Mouse (Mus musculus): Measurements from ENCODE around the gene Clasp1. TPM values are rescaled to one million over a fixed set of nuclear protein-coding genes. Genes with fewer than 3 reads are reported as not detected.

Clasp1 gene
- polyA plus RNA-seq, 1 experiment from 2014 or later, result 71.6 TPM

- Histone ChIP-seq H3K27ac (ENCODE audit: low read depth, low read length) (no peak overlapping the region), H3K4me2 (ENCODE audit: low read length) (no peak overlapping the region), H3K4me3 (ENCODE audit: low read depth, low read length) (no peak overlapping the region), H3K9me3 (replicated peaks; ENCODE audit: control insufficient read depth, low read length) (no peaks in the 10 kb centered on the region), H3K27me3 (replicated peaks; ENCODE audit: control insufficient read depth, insufficient read depth, low read length) (no peaks in the 10 kb centered on the region), H3K4me1 (ENCODE audit: control insufficient read depth, insufficient read depth, low read length) (no peaks in the 10 kb centered on the region), H3K9ac (ENCODE audit: low read length) (no peak overlapping the region), H3K36me3 (ENCODE audit: control insufficient read depth, insufficient read depth, low read length) (peaks cover 11% of the 10 kb centered on the region; the same call in 1 of the 2 replicates)
- DNase-seq (ENCODE audit: low spot score) (no peak), ATAC-seq (no peak)
- 90% methylated on average over 8 of the region's 8 CpGs for WGBS
Observed at GRCm38 (mm10) chr1:118399625-118400310, 10.9 kb downstream of the Clasp1 start.

- H3K4me2 ChIP-seq (ENCODE audit: low read length), result no peak overlapping the region
- DNase-seq (ENCODE audit: low spot score) (no peak), ATAC-seq (no peak)
- no peaks in the 10 kb centered on the region for H3K4me1 ChIP-seq (ENCODE audit: control insufficient read depth, insufficient read depth, low read length)
- H3K27me3 ChIP-seq (replicated peaks; ENCODE audit: control insufficient read depth, insufficient read depth, low read length), result no peaks in the 10 kb centered on the region
- WGBS, result 94% methylated on average over 4 of the region's 4 CpGs
- no peak overlapping the region for H3K9ac ChIP-seq (ENCODE audit: low read length)
- H3K36me3 ChIP-seq (ENCODE audit: control insufficient read depth, insufficient read depth, low read length), result 0 out of 2 replicates have a peak, but pooled peaks cover 3% of the 10 kb centered on the region
- no peak overlapping the region for H3K27ac ChIP-seq (ENCODE audit: low read depth, low read length)
- no peaks in the 10 kb centered on the region for H3K9me3 ChIP-seq (replicated peaks; ENCODE audit: control insufficient read depth, low read length)
- H3K4me3 ChIP-seq (ENCODE audit: low read depth, low read length), result no peak overlapping the region
Observed at GRCm38 (mm10) chr1:118401991-118402390, 13.1 kb downstream of the Clasp1 start.

DNA sequence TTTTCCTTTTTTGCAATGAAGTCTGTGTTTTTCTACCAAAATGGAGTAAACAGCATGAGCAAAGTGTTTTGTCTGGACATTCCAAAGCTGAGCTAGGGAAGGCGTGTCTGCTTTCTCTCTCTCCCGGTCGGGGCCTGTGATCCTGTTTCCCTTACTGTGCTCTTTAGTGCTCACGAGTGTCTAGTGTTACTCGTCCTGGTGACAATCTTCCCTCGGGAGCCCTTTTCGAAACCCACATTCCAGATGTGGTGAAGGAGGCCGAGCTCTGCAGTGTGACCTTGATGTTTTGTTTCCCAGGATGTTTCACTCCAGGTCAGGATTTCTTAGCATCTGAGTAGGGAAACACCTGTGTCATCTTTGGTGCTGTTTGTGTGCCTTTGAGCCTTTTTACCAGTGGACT lies 13.7 kb downstream of the Clasp1 start:
- H3K27me3 ChIP-seq (replicated peaks; ENCODE audit: control insufficient read depth, insufficient read depth, low read length), result no peaks in the 10 kb centered on the region
- H3K9me3 ChIP-seq (replicated peaks; ENCODE audit: control insufficient read depth, low read length), result no peaks in the 10 kb centered on the region
- 0 out of 2 replicates have a peak, but pooled peaks cover 3% of the 10 kb centered on the region for H3K36me3 ChIP-seq (ENCODE audit: control insufficient read depth, insufficient read depth, low read length)
- no peak overlapping the region for H3K9ac ChIP-seq (ENCODE audit: low read length)
- DNase-seq (ENCODE audit: low spot score) (no peak), ATAC-seq (no peak)
- H3K27ac ChIP-seq (ENCODE audit: low read depth, low read length), result no peak overlapping the region
- WGBS, result 82% methylated on average over 8 of the region's 8 CpGs
- H3K4me2 ChIP-seq (ENCODE audit: low read length), result no peak overlapping the region
- H3K4me3 ChIP-seq (ENCODE audit: low read depth, low read length), result no peak overlapping the region
- H3K4me1 ChIP-seq (ENCODE audit: control insufficient read depth, insufficient read depth, low read length), result no peaks in the 10 kb centered on the region

DNA sequence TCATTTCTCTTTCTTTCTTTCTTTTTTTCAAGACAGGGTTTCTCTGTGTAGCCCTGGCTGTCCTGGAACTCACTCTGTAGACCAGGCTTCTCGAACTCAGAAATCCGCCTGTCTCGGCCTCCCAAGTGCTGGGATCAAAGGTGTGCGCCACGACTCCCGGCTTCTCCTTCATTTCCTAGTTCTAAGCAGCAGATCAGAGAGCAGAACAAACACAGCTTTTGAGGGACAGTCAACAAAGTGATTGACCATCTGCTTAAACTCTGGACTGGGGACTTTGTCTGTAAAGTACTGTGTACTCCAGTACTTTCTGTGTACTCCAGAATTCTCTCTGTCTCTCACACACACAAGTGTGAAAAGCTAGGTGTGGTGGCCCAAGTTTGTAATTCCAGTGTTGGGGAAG lies 14.1 kb downstream of the Clasp1 start:
- Histone ChIP-seq H3K36me3 (ENCODE audit: control insufficient read depth, insufficient read depth, low read length) (0 out of 2 replicates have a peak, but pooled peaks cover 3% of the 10 kb centered on the region), H3K27me3 (replicated peaks; ENCODE audit: control insufficient read depth, insufficient read depth, low read length) (no peaks in the 10 kb centered on the region), H3K4me3 (ENCODE audit: low read depth, low read length) (no peak overlapping the region), H3K4me1 (ENCODE audit: control insufficient read depth, insufficient read depth, low read length) (no peaks in the 10 kb centered on the region), H3K9me3 (replicated peaks; ENCODE audit: control insufficient read depth, low read length) (no peaks in the 10 kb centered on the region), H3K4me2 (ENCODE audit: low read length) (no peak overlapping the region), H3K27ac (ENCODE audit: low read depth, low read length) (no peak overlapping the region), H3K9ac (ENCODE audit: low read length) (no peak overlapping the region)
- no peak for ATAC-seq
- 94% methylated on average over 6 of the region's 6 CpGs for WGBS
- no peak for DNase-seq (ENCODE audit: low spot score)

DNA sequence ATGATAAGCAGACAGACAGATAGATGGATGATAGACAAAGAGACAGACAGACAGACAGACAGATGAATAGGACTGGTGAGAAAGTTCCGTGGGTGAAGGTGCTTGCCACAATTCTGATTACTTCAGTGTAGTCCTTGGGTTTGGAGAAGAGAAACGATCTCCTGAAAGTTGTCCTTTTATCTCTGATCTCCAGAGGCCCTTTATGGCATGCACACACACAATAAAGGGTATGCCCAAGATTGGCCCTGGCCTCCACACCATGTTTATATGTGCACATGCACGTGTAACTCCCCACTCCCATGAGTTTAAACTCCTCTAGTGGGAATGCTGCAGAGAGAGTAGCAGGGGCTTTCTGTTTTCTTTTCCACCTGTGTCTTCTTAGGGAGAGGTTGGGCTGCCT lies 14.6 kb downstream of the Clasp1 start:
- WGBS, result 89% methylated on average over 3 of the region's 3 CpGs

DNA sequence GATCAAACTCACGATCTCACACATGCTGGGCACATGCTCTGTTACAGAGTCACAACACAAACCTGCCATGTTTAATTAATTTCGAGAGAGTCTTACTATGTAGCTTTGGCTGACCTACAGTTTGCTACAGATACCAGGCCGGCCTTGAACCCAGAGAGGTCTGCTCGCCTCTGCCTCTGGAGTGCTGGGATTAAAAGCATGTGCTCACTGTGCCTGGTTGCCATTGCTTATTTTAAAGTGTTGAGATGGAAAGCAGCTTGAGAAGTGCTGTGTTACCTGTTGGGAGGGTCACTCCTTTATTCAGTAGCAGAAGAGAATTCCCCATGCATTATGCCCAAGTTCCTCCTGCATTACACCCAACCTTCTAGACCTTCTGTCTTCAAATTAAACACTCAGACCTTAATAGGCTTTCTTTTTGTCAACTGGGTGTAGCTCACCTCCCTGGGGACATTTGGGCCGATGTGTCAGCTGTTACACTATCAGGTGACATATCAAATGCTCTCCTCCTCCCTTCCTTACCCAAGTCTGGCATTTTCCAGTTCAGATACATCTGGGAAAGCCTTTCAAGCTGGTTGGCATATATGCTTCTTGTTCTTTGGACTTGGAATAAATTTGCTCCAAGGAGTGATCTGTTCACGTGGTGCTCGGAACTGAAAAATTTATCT lies 18.9 kb downstream of the Clasp1 start:
- no peak overlapping the region for H3K9ac ChIP-seq (ENCODE audit: low read length)
- DNase-seq (ENCODE audit: low spot score) (no peak), ATAC-seq (no peak)
- WGBS, result 90% methylated on average over 7 of the region's 7 CpGs
- no peaks in the 10 kb centered on the region for H3K9me3 ChIP-seq (replicated peaks; ENCODE audit: control insufficient read depth, low read length)
- H3K4me2 ChIP-seq (ENCODE audit: low read length), result no peak overlapping the region
- no peaks in the 10 kb centered on the region; the same call in 1 of the 2 replicates for H3K4me1 ChIP-seq (ENCODE audit: control insufficient read depth, insufficient read depth, low read length)
- no peak overlapping the region for H3K27ac ChIP-seq (ENCODE audit: low read depth, low read length)
- no peak overlapping the region for H3K4me3 ChIP-seq (ENCODE audit: low read depth, low read length)
- H3K27me3 ChIP-seq (replicated peaks; ENCODE audit: control insufficient read depth, insufficient read depth, low read length), result no peaks in the 10 kb centered on the region
- no peaks in the 10 kb centered on the region for H3K36me3 ChIP-seq (ENCODE audit: control insufficient read depth, insufficient read depth, low read length)

More for the DNA sequence above, 14.6 kb downstream of the Clasp1 start:
- Histone ChIP-seq H3K4me1 (ENCODE audit: control insufficient read depth, insufficient read depth, low read length) (no peaks in the 10 kb centered on the region), H3K4me3 (ENCODE audit: low read depth, low read length) (no peak overlapping the region), H3K36me3 (ENCODE audit: control insufficient read depth, insufficient read depth, low read length) (0 out of 2 replicates have a peak, but pooled peaks cover 3% of the 10 kb centered on the region), H3K27ac (ENCODE audit: low read depth, low read length) (no peak overlapping the region), H3K4me2 (ENCODE audit: low read length) (no peak overlapping the region), H3K9me3 (replicated peaks; ENCODE audit: control insufficient read depth, low read length) (no peaks in the 10 kb centered on the region), H3K9ac (ENCODE audit: low read length) (no peak overlapping the region), H3K27me3 (replicated peaks; ENCODE audit: control insufficient read depth, insufficient read depth, low read length) (no peaks in the 10 kb centered on the region)
- DNase-seq (ENCODE audit: low spot score), result no peak
- ATAC-seq, result no peak

- no peak overlapping the region for H3K4me2 ChIP-seq (ENCODE audit: low read length)
- H3K27me3 ChIP-seq (replicated peaks; ENCODE audit: control insufficient read depth, insufficient read depth, low read length), result no peaks in the 10 kb centered on the region
- no peaks in the 10 kb centered on the region for H3K9me3 ChIP-seq (replicated peaks; ENCODE audit: control insufficient read depth, low read length)
- WGBS, result 82% methylated on average over 4 of the region's 4 CpGs
- DNase-seq (ENCODE audit: low spot score) (no peak), ATAC-seq (no peak)
- H3K9ac ChIP-seq (ENCODE audit: low read length), result no peak overlapping the region
- no peak overlapping the region for H3K27ac ChIP-seq (ENCODE audit: low read depth, low read length)
- no peaks in the 10 kb centered on the region; the same call in 1 of the 2 replicates for H3K4me1 ChIP-seq (ENCODE audit: control insufficient read depth, insufficient read depth, low read length)
- H3K36me3 ChIP-seq (ENCODE audit: control insufficient read depth, insufficient read depth, low read length), result no peaks in the 10 kb centered on the region
- no peak overlapping the region for H3K4me3 ChIP-seq (ENCODE audit: low read depth, low read length)
Observed at GRCm38 (mm10) chr1:118409249-118409648, 20.4 kb downstream of the Clasp1 start.

DNA sequence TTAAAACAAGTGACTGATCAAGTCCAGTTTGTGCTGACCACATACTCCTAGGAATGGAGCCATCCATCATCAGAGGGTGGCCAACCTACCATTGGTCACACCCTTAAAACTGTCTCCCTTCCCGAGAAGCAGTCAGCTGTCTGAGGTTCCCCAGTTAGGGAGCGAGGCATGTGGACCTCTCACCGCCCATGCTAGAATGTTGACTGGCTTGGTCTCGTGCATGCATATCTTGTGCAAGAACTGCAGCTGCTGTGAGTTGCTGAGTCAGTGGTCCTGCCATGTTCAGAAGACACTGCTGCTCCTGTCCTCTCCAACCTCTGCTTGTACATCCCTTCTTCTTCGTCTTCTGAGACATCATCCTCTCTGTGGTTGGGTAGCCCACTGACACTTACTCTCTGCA lies 22.0 kb downstream of the Clasp1 start:
- no peak for DNase-seq (ENCODE audit: low spot score)
- Histone ChIP-seq H3K36me3 (ENCODE audit: control insufficient read depth, insufficient read depth, low read length) (no peaks in the 10 kb centered on the region), H3K4me2 (ENCODE audit: low read length) (no peak overlapping the region)

DNA sequence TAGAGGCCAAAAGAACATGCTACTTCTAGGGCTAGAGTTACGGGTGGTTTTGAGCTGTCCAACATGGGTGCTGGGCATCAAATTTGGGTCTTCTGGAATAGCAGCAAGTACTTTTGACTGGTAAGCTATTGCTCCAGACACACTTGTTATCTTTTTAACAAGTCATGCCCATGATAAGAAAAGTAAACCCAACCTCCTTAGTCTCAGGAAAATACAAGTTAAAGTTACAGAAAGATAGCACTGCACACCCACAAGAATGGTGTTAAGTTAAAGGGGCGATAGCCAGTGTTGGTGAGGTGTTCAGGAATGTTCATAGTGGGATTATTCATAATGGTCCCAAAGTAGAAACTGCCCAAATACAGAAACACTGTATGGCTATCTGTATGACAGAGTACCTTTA lies 24.3 kb downstream of the Clasp1 start:
- Histone ChIP-seq H3K9ac (ENCODE audit: low read length) (no peak overlapping the region), H3K4me3 (ENCODE audit: low read depth, low read length) (no peak overlapping the region), H3K27ac (ENCODE audit: low read depth, low read length) (no peak overlapping the region), H3K36me3 (ENCODE audit: control insufficient read depth, insufficient read depth, low read length) (no peaks in the 10 kb centered on the region), H3K4me1 (ENCODE audit: control insufficient read depth, insufficient read depth, low read length) (no peaks in the 10 kb centered on the region; the same call in 1 of the 2 replicates), H3K4me2 (ENCODE audit: low read length) (no peak overlapping the region), H3K9me3 (replicated peaks; ENCODE audit: control insufficient read depth, low read length) (no peaks in the 10 kb centered on the region), H3K27me3 (replicated peaks; ENCODE audit: control insufficient read depth, insufficient read depth, low read length) (no peaks in the 10 kb centered on the region)
- WGBS, result 94% methylated on average over 2 of the region's 2 CpGs
- DNase-seq (ENCODE audit: low spot score) (no peak), ATAC-seq (no peak)

More for the DNA sequence above, 22.0 kb downstream of the Clasp1 start:
- Histone ChIP-seq H3K27me3 (replicated peaks; ENCODE audit: control insufficient read depth, insufficient read depth, low read length) (no peaks in the 10 kb centered on the region), H3K9ac (ENCODE audit: low read length) (no peak overlapping the region), H3K4me3 (ENCODE audit: low read depth, low read length) (no peak overlapping the region), H3K4me1 (ENCODE audit: control insufficient read depth, insufficient read depth, low read length) (no peaks in the 10 kb centered on the region; the same call in 1 of the 2 replicates), H3K27ac (ENCODE audit: low read depth, low read length) (no peak overlapping the region), H3K9me3 (replicated peaks; ENCODE audit: control insufficient read depth, low read length) (no peaks in the 10 kb centered on the region)
- 86% methylated on average over 5 of the region's 5 CpGs for WGBS
- no peak for ATAC-seq
